Mouse (Mus musculus): Measurements from ENCODE around the gene Ntpcr.

Gene Ntpcr

GRCm38 (mm10) chr8:125725037-125725820, 4.5 kb upstream of the Ntpcr start:
- no peak for DNase-seq (ENCODE audit: low spot score in 2 of 2)

DNA sequence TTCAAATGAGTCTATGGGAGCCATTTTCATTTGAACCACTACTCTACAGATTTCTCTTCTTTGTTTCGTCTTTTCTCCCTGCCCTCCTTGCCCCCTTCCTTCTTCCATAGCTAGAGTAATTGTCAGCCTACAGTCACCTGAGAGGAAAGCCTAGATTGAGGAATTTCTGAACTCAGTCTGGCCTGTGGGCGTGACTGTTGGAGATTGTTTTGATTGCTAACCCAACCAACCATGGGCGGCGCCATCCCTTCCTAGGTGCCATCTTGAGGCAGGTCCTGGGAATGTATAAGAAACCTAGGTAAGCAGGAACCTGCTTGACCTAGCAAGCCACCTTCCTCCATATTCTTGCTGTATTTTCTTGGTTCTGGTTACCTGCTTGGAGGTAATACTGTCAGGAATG, 3.6 kb upstream of the Ntpcr start:
- DNase-seq (ENCODE audit: low spot score in 2 of 2): no peak

DNA sequence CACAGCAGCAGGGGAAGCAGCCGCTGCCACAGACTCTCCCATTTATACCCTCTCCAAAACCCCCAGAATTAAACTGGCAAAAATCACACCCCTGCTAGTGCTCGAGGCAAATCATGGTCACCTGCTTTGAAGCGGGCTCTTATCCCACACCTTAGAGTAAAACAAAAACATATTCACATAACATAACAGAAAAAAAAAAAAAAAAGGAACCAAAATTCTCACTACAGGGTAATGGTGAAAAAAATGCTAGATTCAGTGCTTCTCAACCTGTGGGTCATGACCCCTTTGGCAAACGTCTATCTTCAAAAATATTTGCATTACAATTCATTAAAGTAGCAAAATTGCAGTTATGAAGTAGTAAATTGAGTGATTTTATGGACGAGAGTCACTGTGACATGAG, 2.8 kb upstream of the Ntpcr start:
- DNase-seq (ENCODE audit: low spot score in 2 of 2): no peak

DNA sequence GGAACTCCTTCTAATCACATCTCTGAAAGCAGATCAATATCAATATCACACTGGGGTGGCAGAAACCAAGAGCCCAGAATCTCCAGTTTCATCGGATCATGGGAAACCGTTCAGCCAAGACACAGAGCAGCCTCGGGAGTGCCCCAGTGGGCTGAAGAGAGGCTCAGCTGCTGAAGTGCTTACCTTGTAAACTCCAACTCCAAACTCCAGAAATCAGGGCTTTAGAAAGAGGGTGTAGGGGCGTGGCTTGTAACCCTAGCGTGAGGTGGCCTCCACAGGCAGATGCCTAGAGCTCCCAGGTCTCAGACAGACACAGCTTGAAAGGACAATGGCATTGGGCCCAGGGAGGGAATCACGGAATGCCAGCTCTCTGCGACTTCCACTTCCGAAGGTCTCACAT, 2.0 kb upstream of the Ntpcr start:
- no peak for DNase-seq (ENCODE audit: low spot score in 2 of 2)

DNA sequence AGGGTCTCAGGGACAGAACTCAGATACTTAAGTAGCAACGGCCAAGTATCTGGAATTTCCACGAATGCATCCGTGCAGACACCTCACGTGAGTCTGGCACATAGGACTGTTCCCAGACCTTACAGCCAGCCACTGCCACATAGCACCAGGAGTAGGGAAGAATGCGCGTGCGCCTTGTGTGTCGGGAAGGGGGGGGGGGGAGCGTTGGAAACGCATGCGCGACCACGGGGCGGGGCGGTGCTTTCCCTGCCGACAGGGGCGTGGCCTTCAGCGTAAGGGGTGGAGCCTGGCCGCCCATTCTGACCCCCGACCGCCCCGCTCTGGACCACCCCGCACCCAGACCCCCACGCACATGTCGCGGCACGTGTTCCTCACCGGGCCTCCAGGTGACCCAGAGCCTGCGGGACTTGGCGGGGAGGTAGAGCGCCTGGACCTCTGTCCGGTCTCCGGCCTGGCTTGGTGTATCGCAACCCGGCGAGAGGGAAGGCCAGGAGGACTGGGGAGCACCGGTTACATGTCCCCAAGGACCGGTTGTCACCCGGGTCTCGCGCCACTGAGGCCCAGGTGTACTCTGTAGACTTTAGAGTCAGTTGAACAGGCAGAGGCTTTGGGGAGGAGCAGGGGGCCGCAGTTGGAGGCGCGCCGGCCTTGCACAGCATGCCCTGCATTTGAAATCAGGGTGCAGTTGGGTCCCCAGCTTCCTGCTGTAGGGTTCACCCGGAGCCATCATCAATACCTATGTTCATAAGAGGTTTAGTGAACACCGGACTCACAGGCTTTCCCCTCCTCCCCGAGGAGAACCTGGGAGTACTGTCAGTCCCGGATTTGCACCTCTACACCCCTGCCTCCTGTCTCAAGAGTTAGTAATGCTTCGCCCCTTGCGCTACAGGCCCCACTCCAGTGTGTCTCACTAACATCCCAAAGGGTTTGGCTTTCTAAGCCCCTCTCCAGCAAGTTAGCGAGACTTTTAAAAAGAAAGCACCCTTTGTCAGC, 4.5 kb downstream of the Ntpcr start:
- peak; percentile 63 to 86 for DNase-seq (ENCODE audit: low spot score in 2 of 2)

DNA sequence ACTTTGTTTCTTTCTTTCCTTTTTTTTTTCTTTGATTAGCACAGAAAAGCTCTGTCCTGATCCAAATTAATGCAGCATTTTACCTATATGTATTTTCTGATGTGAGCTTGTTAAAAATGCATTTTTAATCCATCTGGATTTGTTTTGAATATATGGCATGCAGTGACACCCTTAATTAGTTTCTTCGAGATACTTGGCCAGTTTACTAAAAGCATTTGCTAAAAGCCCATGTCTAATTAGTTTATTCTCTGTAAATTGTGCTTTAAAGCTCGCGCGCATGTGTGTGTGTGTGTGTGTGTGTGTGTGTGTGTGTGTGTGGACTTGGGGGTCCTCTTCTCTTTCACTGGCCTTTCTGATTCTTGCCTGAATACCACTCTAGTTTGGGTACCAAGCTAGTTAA, 9.2 kb downstream of the Ntpcr start:
- no peak for DNase-seq (ENCODE audit: low spot score in 2 of 2)

- DNase-seq (ENCODE audit: low spot score in 2 of 2): no peak
These were observed 10.9 kb downstream of the Ntpcr start for GRCm38 (mm10) chr8:125740655-125741054.

- no peak for DNase-seq (ENCODE audit: low spot score in 2 of 2)
These were observed 11.6 kb downstream of the Ntpcr start for GRCm38 (mm10) chr8:125741377-125741776.

GRCm38 (mm10) chr8:125741855-125742254, 12.1 kb downstream of the Ntpcr start:
- DNase-seq (ENCODE audit: low spot score in 2 of 2): no peak

GRCm38 (mm10) chr8:125742406-125742805, 12.6 kb downstream of the Ntpcr start:
- DNase-seq (ENCODE audit: low spot score in 2 of 2): no peak

- DNase-seq (ENCODE audit: low spot score in 2 of 2): no peak
These were observed 15.3 kb downstream of the Ntpcr start for GRCm38 (mm10) chr8:125744914-125745576.

GRCm38 (mm10) chr8:125747390-125747789, 17.6 kb downstream of the Ntpcr start:
- no peak for DNase-seq (ENCODE audit: low spot score in 2 of 2)

- DNase-seq (ENCODE audit: low spot score in 2 of 2): no peak
These were observed 21.1 kb downstream of the Ntpcr start for GRCm38 (mm10) chr8:125750846-125751245.

GRCm38 (mm10) chr8:125755896-125756295, 26.1 kb downstream of the Ntpcr start:
- DNase-seq (ENCODE audit: low spot score in 2 of 2): no peak

GRCm38 (mm10) chr8:125756391-125757105, 26.8 kb downstream of the Ntpcr start:
- DNase-seq (ENCODE audit: low spot score in 2 of 2): no peak

- DNase-seq (ENCODE audit: low spot score in 2 of 2): no peak
These were observed 27.3 kb downstream of the Ntpcr start for GRCm38 (mm10) chr8:125757106-125757496.

DNA sequence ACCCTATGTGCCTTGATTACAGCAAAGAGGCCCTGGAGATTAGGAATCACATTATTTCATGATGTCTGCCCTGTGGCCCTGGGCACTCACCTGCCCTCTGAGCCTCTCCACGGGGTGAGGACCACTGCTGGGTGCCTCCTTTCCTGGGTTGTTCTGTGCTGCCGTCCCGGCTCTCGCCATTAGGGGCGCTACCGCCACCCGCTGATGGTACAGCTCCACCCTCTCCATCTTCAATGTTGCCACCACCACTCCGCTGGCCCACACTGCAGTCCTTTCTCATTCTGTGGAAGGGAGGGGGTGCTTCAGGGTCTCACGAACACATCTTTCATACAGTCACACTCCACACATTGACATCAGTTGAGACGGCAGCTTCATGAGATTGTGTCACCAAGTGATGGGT, 29.3 kb downstream of the Ntpcr start:
- no peak for DNase-seq (ENCODE audit: low spot score in 2 of 2)

GRCm38 (mm10) chr8:125763066-125763786, 33.5 kb downstream of the Ntpcr start:
- no peak for DNase-seq (ENCODE audit: low spot score in 2 of 2)

GRCm38 (mm10) chr8:125768079-125768478, 38.3 kb downstream of the Ntpcr start:
- DNase-seq (ENCODE audit: low spot score in 2 of 2): no peak

- DNase-seq (ENCODE audit: low spot score in 2 of 2): no peak
These were observed 42.5 kb downstream of the Ntpcr start for GRCm38 (mm10) chr8:125772300-125772699.

DNA sequence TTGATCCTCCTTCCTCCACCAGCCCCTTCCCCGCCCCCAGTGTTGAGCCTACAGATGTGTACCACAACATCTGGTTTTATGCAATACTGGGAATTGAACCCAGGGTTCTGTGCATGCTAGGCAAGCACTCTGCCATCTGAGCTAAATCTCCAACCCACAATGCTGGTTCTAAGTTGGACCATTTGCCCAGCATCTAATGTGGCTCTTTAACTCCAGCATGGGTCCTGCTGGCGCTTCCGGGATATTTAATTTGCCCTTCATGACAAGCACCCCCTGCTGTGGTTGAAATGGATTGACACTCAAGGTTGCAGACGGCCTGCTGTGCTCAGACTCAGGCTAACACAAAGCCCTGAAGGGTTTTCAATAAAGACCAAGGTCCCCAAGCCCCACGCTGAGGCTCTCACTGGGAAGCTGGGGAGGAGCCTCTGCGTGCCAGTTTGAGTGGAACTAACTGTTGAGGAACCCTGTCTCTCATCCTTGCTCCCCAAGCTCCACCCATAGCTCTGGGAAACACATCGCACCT, 43.6 kb downstream of the Ntpcr start:
- DNase-seq (ENCODE audit: low spot score in 2 of 2): no peak

All from frontal cortex, postnatal 10 days (tissue).